Mouse (Mus musculus): ENCODE data around the gene Aff3. TPM values are rescaled to one million over a fixed set of nuclear protein-coding genes. Genes with fewer than 3 reads are reported as not detected.

Gene Aff3
- polyA plus RNA-seq, 1 experiment from 2014 or later, result 1.9 TPM

GRCm38 (mm10) chr1:38634081-38634480, 30.7 kb downstream of the Aff3 start:
- 85% methylated on average over 7 of the region's 7 CpGs for WGBS
- ATAC-seq (ENCODE audit: low FRiP score, low TSS enrichment), result no peak

GRCm38 (mm10) chr1:38632461-38633180, 32.1 kb downstream of the Aff3 start:
- no peak for DNase-seq (ENCODE audit: low spot score)
- no peak overlapping the region for H3K27ac ChIP-seq (replicated peaks)
- no peaks in the 10 kb centered on the region for H3K27me3 ChIP-seq (ENCODE audit: control insufficient read depth, insufficient read depth, low read length)
- H3K9me3 ChIP-seq (ENCODE audit: control insufficient read depth, low read length), result no peaks in the 10 kb centered on the region
- H3K4me2 ChIP-seq (replicated peaks; ENCODE audit: low read depth), result no peak overlapping the region
- no peak overlapping the region for H3K9ac ChIP-seq (ENCODE audit: low read length)
- H3K4me1 ChIP-seq (replicated peaks; ENCODE audit: control insufficient read depth, insufficient read depth), result no peaks in the 10 kb centered on the region
- H3K4me3 ChIP-seq (ENCODE audit: low read depth, low read length), result no peak overlapping the region
- no peaks in the 10 kb centered on the region for H3K36me3 ChIP-seq (ENCODE audit: control insufficient read depth, insufficient read depth, low read length)
- ATAC-seq (ENCODE audit: low FRiP score, low TSS enrichment), result no peak
- 91% methylated on average over 16 of the region's 16 CpGs for WGBS
- no peak for TF ChIP-seq EP300 (optimal IDR thresholded peaks at IDR 0.05)
- TF ChIP-seq CTCF (IDR thresholded peaks at IDR 0.05; ENCODE audit: low read depth), result no peak

More at GRCm38 (mm10) chr1:38634081-38634480, 30.7 kb downstream of the Aff3 start:
- H3K4me2 ChIP-seq (replicated peaks; ENCODE audit: low read depth), result no peak overlapping the region
- DNase-seq (ENCODE audit: low spot score), result no peak
- H3K36me3 ChIP-seq (ENCODE audit: control insufficient read depth, insufficient read depth, low read length), result no peaks in the 10 kb centered on the region
- H3K9ac ChIP-seq (ENCODE audit: low read length), result no peak overlapping the region
- no peak for TF ChIP-seq CTCF (IDR thresholded peaks at IDR 0.05; ENCODE audit: low read depth)
- TF ChIP-seq EP300 (optimal IDR thresholded peaks at IDR 0.05), result no peak
- H3K4me1 ChIP-seq (replicated peaks; ENCODE audit: control insufficient read depth, insufficient read depth), result no peaks in the 10 kb centered on the region
- no peak overlapping the region for H3K4me3 ChIP-seq (ENCODE audit: low read depth, low read length)
- H3K27ac ChIP-seq (replicated peaks), result no peak overlapping the region
- no peaks in the 10 kb centered on the region for H3K27me3 ChIP-seq (ENCODE audit: control insufficient read depth, insufficient read depth, low read length)
- no peaks in the 10 kb centered on the region for H3K9me3 ChIP-seq (ENCODE audit: control insufficient read depth, low read length)

- Histone ChIP-seq H3K9ac (ENCODE audit: low read length) (no peak overlapping the region), H3K27me3 (ENCODE audit: control insufficient read depth, insufficient read depth, low read length) (no peaks in the 10 kb centered on the region), H3K9me3 (ENCODE audit: control insufficient read depth, low read length) (no peaks in the 10 kb centered on the region), H3K27ac (replicated peaks) (no peak overlapping the region), H3K36me3 (ENCODE audit: control insufficient read depth, insufficient read depth, low read length) (no peaks in the 10 kb centered on the region), H3K4me2 (replicated peaks; ENCODE audit: low read depth) (no peak overlapping the region), H3K4me3 (ENCODE audit: low read depth, low read length) (no peak overlapping the region), H3K4me1 (replicated peaks; ENCODE audit: control insufficient read depth, insufficient read depth) (no peaks in the 10 kb centered on the region)
- WGBS, result 51% methylated on average over 7 of the region's 7 CpGs
- ATAC-seq (ENCODE audit: low FRiP score, low TSS enrichment) (no peak), DNase-seq (ENCODE audit: low spot score) (no peak)
- TF ChIP-seq CTCF (IDR thresholded peaks at IDR 0.05; ENCODE audit: low read depth) (no peak), EP300 (optimal IDR thresholded peaks at IDR 0.05) (no peak)
Measured at GRCm38 (mm10) chr1:38631501-38632279, 33.1 kb downstream of the Aff3 start.

GRCm38 (mm10) chr1:38628901-38629585, 35.7 kb downstream of the Aff3 start:
- WGBS, result 16% methylated on average over 11 of the region's 11 CpGs
- no peaks in the 10 kb centered on the region for H3K9me3 ChIP-seq (ENCODE audit: control insufficient read depth, low read length)
- H3K4me3 ChIP-seq (ENCODE audit: low read depth, low read length), result no peak overlapping the region
- no peak overlapping the region for H3K9ac ChIP-seq (ENCODE audit: low read length)
- H3K36me3 ChIP-seq (ENCODE audit: control insufficient read depth, insufficient read depth, low read length), result no peaks in the 10 kb centered on the region
- peak; percentile 48; the same call in 1 of the 2 replicates for ATAC-seq (ENCODE audit: low FRiP score, low TSS enrichment)
- TF ChIP-seq EP300 (optimal IDR thresholded peaks at IDR 0.05) (no peak), CTCF (IDR thresholded peaks at IDR 0.05; ENCODE audit: low read depth) (no peak)
- no peaks in the 10 kb centered on the region for H3K4me1 ChIP-seq (replicated peaks; ENCODE audit: control insufficient read depth, insufficient read depth)
- H3K4me2 ChIP-seq (replicated peaks; ENCODE audit: low read depth), result no peak overlapping the region
- no peaks in the 10 kb centered on the region for H3K27me3 ChIP-seq (ENCODE audit: control insufficient read depth, insufficient read depth, low read length)
- DNase-seq (ENCODE audit: low spot score), result peak; percentile 33
- H3K27ac ChIP-seq (replicated peaks), result peak overlapping the region; percentile 92

- WGBS, result 39% methylated on average over 8 of the region's 8 CpGs
- no peaks in the 10 kb centered on the region for H3K27me3 ChIP-seq (ENCODE audit: control insufficient read depth, insufficient read depth, low read length)
- peak overlapping the region; percentile 90; the same call in 1 of the 2 replicates for H3K4me2 ChIP-seq (replicated peaks; ENCODE audit: low read depth)
- ATAC-seq (ENCODE audit: low FRiP score, low TSS enrichment), result no peak
- H3K9me3 ChIP-seq (ENCODE audit: control insufficient read depth, low read length), result no peaks in the 10 kb centered on the region
- H3K36me3 ChIP-seq (ENCODE audit: control insufficient read depth, insufficient read depth, low read length), result no peaks in the 10 kb centered on the region
- H3K4me1 ChIP-seq (replicated peaks; ENCODE audit: control insufficient read depth, insufficient read depth), result no peaks in the 10 kb centered on the region
- H3K4me3 ChIP-seq (ENCODE audit: low read depth, low read length), result peak overlapping the region; percentile 64; the same call in 1 of the 2 replicates
- no peak for DNase-seq (ENCODE audit: low spot score)
- TF ChIP-seq EP300 (optimal IDR thresholded peaks at IDR 0.05) (no peak), CTCF (IDR thresholded peaks at IDR 0.05; ENCODE audit: low read depth) (peak; percentile 27; the same call in 1 of the 2 replicates)
- H3K27ac ChIP-seq (replicated peaks), result peak overlapping the region; percentile 92
- no peak overlapping the region for H3K9ac ChIP-seq (ENCODE audit: low read length)
Measured at GRCm38 (mm10) chr1:38628426-38628825, 36.3 kb downstream of the Aff3 start.

Measured in stomach, postnatal 0 days (tissue).